Mouse (Mus musculus) small intestine, adult 2 months (tissue): ENCODE data around the gene Tmem138. TPM values are rescaled to one million over a fixed set of nuclear protein-coding genes. Genes with fewer than 3 reads are reported as not detected.
"Not testable (repeated sequence)": the region's sequence is repeated elsewhere in the genome, so short reads cannot be mapped to it uniquely, and the experiment has no call there.

ENCODE experiments used
- H3K27ac ChIP-seq: fragments of 200-500 bp; 2 replicates; pipeline ENCODE4 v1.5.1; 2012; ENCODE audit warnings: low read depth, low read length, control low read depth, inconsistent platforms; ENCODE audit not compliant: insufficient read depth
- H3K27me3 ChIP-seq: fragments of 200-500 bp; 2 replicates; pipeline ENCODE4 v1.6.1; 2012; ENCODE audit warnings: mild to moderate bottlenecking, moderate library complexity, low read length, inconsistent platforms; ENCODE audit not compliant: control insufficient read depth, insufficient read depth
- H3K36me3 ChIP-seq: fragments of 200-500 bp; 2 replicates; pipeline ENCODE4 v1.6.1; 2012; ENCODE audit warnings: mild to moderate bottlenecking, low read length, control low read depth, inconsistent platforms; ENCODE audit not compliant: control insufficient read depth, insufficient read depth
- H3K4me1 ChIP-seq: fragments of 200-500 bp; 2 replicates; pipeline ENCODE4 v1.6.1; 2012; ENCODE audit warnings: low read length, inconsistent platforms, mixed read lengths; ENCODE audit not compliant: control insufficient read depth, insufficient read depth, insufficient read length
- H3K4me3 ChIP-seq: fragments of 200-500 bp; 2 replicates; pipeline ENCODE4 v1.5.1; 2012; ENCODE audit warnings: low read depth, mild to moderate bottlenecking, control low read depth, inconsistent platforms, low read length, moderate library complexity
- CTCF ChIP-seq: fragments of 200-500 bp; IDR thresholded peaks from 2 replicates; pipeline ENCODE4 v1.5.1; 2012; ENCODE audit warnings: low read depth, mild to moderate bottlenecking, control low read depth, inconsistent platforms, low read length, moderate library complexity, mixed read lengths; ENCODE audit not compliant: insufficient replicate concordance, insufficient read length; ENCODE audit errors: extremely low read depth
- POLR2A ChIP-seq: fragments of 200-500 bp; IDR thresholded peaks from 2 replicates; pipeline ENCODE4 v1.6.1; 2012; ENCODE audit warnings: low read depth, mild to moderate bottlenecking, control low read depth, inconsistent platforms, low read length, moderate library complexity
- WGBS: fragments of 180-500 bp; shearing (Covaris S2); methylation state at CpG from one replicate; pipeline ENCODE4 v1.1.7; 2018; 5-methylcytosine and 5-hydroxymethylcytosine counted together
- polyA plus RNA-seq: library from polyadenylated mRNA; depleted of rRNA; stranded (reverse); fragments of >200 nt; gene quantifications from 2 replicates; pipeline ENCODE4 v1.2.3, GENCODE M21; 2012

Tmem138 gene
- polyA plus RNA-seq, 1 experiment: 3.4 TPM

DNA sequence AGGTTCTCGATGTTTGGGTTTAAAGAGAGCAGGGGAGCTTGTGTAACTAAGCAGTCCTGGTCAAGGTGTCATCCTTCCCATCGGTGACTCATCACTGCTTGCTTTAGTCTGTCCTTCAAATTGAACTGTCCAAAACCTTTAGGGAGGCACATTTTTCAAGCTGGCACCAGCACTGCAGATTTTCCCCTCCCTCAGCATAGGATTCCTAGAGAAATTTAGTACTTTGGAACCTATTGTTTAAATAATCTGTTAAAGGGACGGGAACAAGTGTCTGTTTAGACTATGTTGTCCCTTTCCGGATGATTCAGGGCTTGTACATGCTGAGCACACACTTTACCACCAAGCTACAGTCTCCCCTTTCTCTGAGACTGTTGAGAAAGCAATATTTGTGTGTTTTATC lies 11.9 kb downstream of the Tmem138 start:
- no peaks in the 10 kb centered on the region for H3K36me3 ChIP-seq
- H3K27ac ChIP-seq: no peak overlapping the region
- H3K4me1 ChIP-seq: no peaks in the 10 kb centered on the region
- no peak overlapping the region for H3K4me3 ChIP-seq
- 0 out of 2 replicates have a peak, but pooled peaks cover 3% of the 10 kb centered on the region for H3K27me3 ChIP-seq
- TF ChIP-seq POLR2A (no peak), CTCF (no peak)
- WGBS: 46% methylated on average over 4 of the region's 4 CpGs

DNA sequence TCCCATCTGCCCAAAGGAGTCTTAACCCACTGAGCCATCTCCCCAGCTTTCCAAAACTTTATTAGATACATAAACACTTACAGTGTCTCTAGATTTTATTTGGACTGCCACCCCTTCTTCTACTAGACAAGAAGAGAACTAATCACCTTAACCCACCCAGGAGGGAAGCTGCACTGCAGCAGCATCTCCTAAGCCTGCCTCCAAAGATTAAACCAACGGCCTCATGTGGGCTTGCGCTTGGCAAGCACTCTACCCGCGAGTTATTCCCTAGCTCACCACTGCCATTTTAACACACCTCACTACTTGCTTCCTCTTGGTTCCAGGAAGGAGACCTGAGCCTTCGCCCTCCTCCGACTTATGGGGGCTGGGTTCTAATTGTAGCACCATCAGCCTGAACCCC lies 12.9 kb downstream of the Tmem138 start:
- Histone ChIP-seq H3K27me3 (0 out of 2 replicates have a peak, but pooled peaks cover 3% of the 10 kb centered on the region), H3K4me1 (no peaks in the 10 kb centered on the region), H3K36me3 (no peaks in the 10 kb centered on the region), H3K27ac (no peak overlapping the region), H3K4me3 (no peak overlapping the region)
- no peak for TF ChIP-seq POLR2A
- no peak for TF ChIP-seq CTCF
- WGBS: 75% methylated on average over 6 of the region's 6 CpGs

DNA sequence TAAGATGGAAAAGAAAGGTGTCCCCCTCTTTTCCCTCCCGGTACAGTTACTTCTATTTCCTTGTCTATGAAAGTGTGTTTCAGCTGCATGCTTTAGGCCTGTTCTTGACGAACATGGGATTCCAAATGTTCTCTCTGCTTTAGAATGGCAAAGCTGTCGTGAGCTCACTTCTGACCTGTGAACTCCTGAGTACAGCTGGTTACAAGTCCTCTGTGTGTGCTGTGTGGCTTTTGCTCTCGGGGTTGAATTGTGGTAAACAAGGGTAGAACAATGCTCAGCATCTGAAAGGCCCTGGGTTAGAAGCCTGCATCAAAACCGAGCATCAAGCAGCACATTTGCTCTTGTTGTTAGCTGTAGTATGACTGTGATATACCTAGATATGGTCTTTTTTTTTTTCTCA lies 14.8 kb downstream of the Tmem138 start:
- no peak for TF ChIP-seq CTCF
- no peak for TF ChIP-seq POLR2A
- 0 out of 2 replicates have a peak, but pooled peaks cover 3% of the 10 kb centered on the region for H3K27me3 ChIP-seq
- H3K4me1 ChIP-seq: no peaks in the 10 kb centered on the region
- H3K27ac ChIP-seq: no peak overlapping the region
- H3K4me3 ChIP-seq: no peak overlapping the region
- H3K36me3 ChIP-seq: no peaks in the 10 kb centered on the region
- 70% methylated on average over 5 of the region's 5 CpGs for WGBS

DNA sequence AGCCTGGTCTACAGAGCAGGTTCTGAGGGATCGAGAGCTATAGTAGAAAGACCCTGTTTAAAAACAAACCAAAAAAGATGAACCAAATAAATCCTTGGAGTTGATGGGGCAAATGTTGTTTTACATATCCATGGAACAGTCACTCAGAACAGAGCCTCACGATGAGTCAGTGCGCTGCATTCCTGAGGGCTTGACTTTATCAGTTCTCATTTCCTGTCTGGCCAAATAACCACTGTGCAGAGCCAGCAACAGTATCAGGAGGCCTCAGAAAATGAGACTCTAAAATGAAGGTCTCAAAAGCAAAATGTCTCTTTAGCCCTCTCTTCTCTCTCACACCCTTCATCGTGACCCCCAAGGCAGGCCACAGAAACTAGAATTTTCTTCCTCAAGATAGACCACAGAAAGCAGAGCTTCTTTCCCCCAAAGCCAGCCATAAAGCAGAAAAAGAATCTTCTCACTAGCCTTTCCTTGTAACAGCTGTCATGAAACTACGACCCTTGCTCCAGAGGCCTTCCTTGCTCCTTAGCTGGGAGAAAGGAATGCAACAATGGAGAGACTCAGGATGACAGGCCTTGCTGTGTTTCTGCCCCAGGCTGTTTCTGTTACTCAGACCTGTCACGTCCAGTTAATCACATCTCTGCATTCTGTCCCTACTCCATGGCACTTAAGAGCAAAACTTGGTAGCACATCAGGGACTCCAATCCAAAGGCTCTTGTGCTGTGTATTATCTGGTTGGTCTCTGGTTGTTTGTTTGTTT lies 15.4 kb downstream of the Tmem138 start:
- WGBS: 56% methylated on average over 6 of the region's 6 CpGs
- H3K36me3 ChIP-seq: no peaks in the 10 kb centered on the region
- TF ChIP-seq POLR2A (no peak), CTCF (no peak)
- 0 out of 2 replicates have a peak, but pooled peaks cover 3% of the 10 kb centered on the region for H3K27me3 ChIP-seq
- H3K4me1 ChIP-seq: no peaks in the 10 kb centered on the region
- no peak overlapping the region for H3K4me3 ChIP-seq
- H3K27ac ChIP-seq: 0 out of 2 replicates have a peak overlapping the region, but pooled peaks have one; percentile 4

DNA sequence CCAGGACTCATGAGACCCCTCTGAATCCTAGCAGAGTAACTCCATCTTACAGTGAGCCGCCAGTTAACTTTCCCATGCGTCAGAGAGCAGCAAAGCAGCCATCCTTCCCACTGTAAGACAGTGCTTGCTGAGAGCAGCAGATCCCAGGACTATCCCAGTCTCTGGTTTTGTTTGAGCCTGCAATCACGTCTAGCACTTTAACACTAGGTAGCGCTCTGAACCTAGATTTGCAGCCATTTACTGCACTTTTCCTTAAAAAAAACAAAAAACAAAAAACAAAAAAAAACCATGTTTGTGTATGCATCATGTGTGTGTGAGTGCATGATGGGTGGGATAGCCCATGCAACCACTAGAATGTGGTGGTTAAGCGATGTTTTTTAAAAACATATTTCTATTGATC lies 17.1 kb downstream of the Tmem138 start:
- Histone ChIP-seq H3K4me1 (peaks cover 6% of the 10 kb centered on the region; the same call in 1 of the 2 replicates), H3K36me3 (no peaks in the 10 kb centered on the region), H3K4me3 (no peak overlapping the region), H3K27ac (no peak overlapping the region), H3K27me3 (0 out of 2 replicates have a peak, but pooled peaks cover 2% of the 10 kb centered on the region)
- 51% methylated on average over 5 of the region's 5 CpGs for WGBS
- no peak for TF ChIP-seq POLR2A
- no peak for TF ChIP-seq CTCF

DNA sequence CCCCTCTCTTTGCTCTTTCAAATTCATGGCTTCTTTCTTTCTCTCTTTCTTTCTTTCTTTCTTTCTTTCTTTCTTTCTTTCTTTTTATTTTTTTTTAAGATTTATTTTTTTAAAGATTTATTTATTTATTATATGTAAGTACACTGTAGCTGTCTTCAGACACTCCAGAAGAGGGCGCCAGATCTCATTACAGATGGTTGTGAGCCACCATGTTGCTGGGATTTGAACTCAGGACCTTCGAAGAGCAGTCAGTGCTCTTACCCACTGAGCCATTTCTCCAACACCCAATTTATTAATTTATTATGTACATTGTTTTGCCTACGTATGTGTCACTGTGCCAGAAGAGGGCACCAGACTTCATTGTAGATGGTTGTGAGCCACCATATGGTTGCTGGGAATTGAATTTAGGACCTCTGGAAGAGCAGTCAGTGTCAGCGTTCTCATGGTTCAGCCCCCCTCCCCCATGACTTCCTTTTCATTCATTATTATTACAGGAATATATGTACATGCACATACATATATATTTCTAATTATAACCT lies 19.3 kb downstream of the Tmem138 start:
- not testable (repeated sequence) for H3K4me3 ChIP-seq, H3K27ac ChIP-seq, H3K36me3 ChIP-seq, H3K4me1 ChIP-seq, H3K27me3 ChIP-seq
- 70% methylated on average over 4 of the region's 4 CpGs for WGBS

DNA sequence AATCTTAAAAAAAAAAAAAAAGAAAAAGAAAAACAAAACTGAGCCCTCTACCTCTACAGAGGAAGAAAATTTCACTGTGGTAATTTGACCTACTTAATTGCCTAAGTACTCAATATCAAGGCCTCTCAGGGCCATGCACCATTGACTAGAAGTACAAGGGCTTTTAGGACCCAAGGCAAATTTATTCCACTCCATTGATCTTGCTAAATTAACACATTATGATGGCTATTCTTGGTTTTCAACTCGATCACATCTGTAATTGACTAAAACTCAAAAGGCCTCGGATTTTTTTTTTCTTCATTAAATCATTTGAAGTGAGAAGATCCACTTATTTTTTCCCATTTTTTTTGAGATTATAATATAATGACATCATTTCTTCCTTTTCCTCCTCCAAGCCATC lies 19.7 kb downstream of the Tmem138 start:
- no peak overlapping the region for H3K27ac ChIP-seq
- H3K4me1 ChIP-seq: peaks cover 6% of the 10 kb centered on the region; the same call in 1 of the 2 replicates
- H3K36me3 ChIP-seq: no peaks in the 10 kb centered on the region
- WGBS: 88% methylated on average over 2 of the region's 2 CpGs
- H3K4me3 ChIP-seq: no peak overlapping the region
- TF ChIP-seq CTCF: no peak
- no peak for TF ChIP-seq POLR2A
- H3K27me3 ChIP-seq: no peaks in the 10 kb centered on the region
